7 mouse cellular contexts compared by ENCODE assay signal in the genomic region with DNA sequence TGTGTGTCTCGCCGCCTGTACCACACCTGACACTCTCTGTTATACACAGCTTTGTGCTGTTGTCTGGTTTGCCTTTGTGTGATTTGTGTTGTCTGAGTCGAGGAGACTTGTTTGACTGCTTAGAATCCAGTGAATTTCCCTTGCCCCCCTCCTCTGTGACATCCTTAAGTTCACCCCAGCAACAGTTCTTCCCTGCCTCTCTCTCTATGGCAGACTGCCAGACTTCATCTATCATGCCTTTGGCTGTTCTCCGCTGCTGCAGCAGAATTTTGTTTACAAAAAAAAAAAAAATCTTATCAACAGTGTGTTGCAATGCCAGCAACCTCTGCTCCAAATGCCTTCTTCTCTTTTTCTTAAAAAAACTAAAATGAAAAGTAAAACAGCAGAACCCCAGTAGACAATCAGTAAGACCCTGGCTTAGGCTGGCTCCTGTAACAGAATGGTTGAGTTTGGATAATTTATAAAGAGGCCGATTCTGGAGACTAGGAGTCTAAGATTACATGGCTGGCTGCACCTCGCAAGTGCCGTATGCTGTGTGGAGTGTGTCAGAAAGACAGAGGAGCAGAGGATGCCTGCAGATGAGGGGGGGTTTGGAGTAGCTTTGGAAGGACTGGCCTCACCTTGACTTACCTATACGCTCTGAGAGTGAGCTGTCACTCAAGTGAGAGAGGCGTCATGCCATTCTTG. TPM values are rescaled to one million over a fixed set of nuclear protein-coding genes. Genes with fewer than 3 reads are reported as not detected.
DNase-seq lines count a peak whose midpoint lies in the region; ATAC-seq lines count a peak whose summit lies in the region.

No protein-coding gene starts in this region.

- DNase-seq in urinary bladder, postnatal 25 days (ENCODE audit: low spot score): peak; percentile 45
- DNase-seq in urinary bladder, postnatal 10 days (ENCODE audit: low spot score): no peak
- DNase-seq in heart, adult 8-10 months (ENCODE audit: low spot score): peak; percentile 34
- no peak for DNase-seq in spleen, postnatal 4 days (ENCODE audit: low spot score in 2 of 2)
- no peak for DNase-seq in right cerebral cortex, postnatal 14 days

- WGBS in kidney, embryonic 15.5 days: 37% methylated on average over 9 of the region's 9 CpGs
- 42% methylated on average over 9 of the region's 9 CpGs for WGBS in midbrain, embryonic 15.5 days

- peak; percentile 51 for ATAC-seq in kidney, embryonic 15.5 days (replicated peaks; ENCODE audit: low FRiP score)
- peak; percentile 44 for ATAC-seq in midbrain, embryonic 15.5 days (replicated peaks)

- H3K4me1 ChIP-seq in kidney, embryonic 15.5 days: peaks cover 33% of the 10 kb centered on the region
- H3K4me1 ChIP-seq in midbrain, embryonic 15.5 days: peaks cover 23% of the 10 kb centered on the region

- peak overlapping the region; percentile 24; the same call in 1 of the 2 replicates for H3K4me2 ChIP-seq in kidney, embryonic 15.5 days
- H3K4me2 ChIP-seq in midbrain, embryonic 15.5 days: no peak overlapping the region

- no peaks in the 10 kb centered on the region for H3K27me3 ChIP-seq in kidney, embryonic 15.5 days
- no peaks in the 10 kb centered on the region for H3K27me3 ChIP-seq in midbrain, embryonic 15.5 days (replicated peaks)

- no peaks in the 10 kb centered on the region for H3K9me3 ChIP-seq in kidney, embryonic 15.5 days (replicated peaks)
- no peaks in the 10 kb centered on the region for H3K9me3 ChIP-seq in midbrain, embryonic 15.5 days

- no peak overlapping the region for H3K4me3 ChIP-seq in kidney, embryonic 15.5 days (replicated peaks)
- H3K4me3 ChIP-seq in midbrain, embryonic 15.5 days: no peak overlapping the region

- H3K36me3 ChIP-seq in kidney, embryonic 15.5 days: no peaks in the 10 kb centered on the region
- H3K36me3 ChIP-seq in midbrain, embryonic 15.5 days (replicated peaks): no peaks in the 10 kb centered on the region

- peak overlapping the region; percentile 55 for H3K27ac ChIP-seq in kidney, embryonic 15.5 days
- H3K27ac ChIP-seq in midbrain, embryonic 15.5 days: peak overlapping the region; percentile 35

- H3K9ac ChIP-seq in kidney, embryonic 15.5 days: no peak overlapping the region
- no peak overlapping the region for H3K9ac ChIP-seq in midbrain, embryonic 15.5 days

RNA-seq across cellular contexts. Expression of gene Tmem178, which starts 44.8 kb away (rescaled TPM):
- total RNA-seq in heart, adult 8-10 months (2022): under 1 TPM; 0.16 to 0.56 (median 0.30) TPM
- polyA plus RNA-seq in kidney, embryonic 15.5 days (2015; fragmentation: Nextera tagmentation; extraction: Ambion mirVana): 14.4 and 15.8 TPM in 2 replicates
- 23.5 and 24.7 TPM in 2 replicates for polyA plus RNA-seq in midbrain, embryonic 15.5 days (2015; fragmentation: Nextera tagmentation; extraction: Ambion mirVana)

Comparison
In these comparisons a context has a peak if more than half of its experiments do, and no peak if none do; other contexts are left out.
1. DNase-seq: peak in urinary bladder, postnatal 25 days (single experiment) and heart, adult 8-10 months (single experiment); none in urinary bladder, postnatal 10 days (single experiment), spleen, postnatal 4 days (0 of 2) and right cerebral cortex, postnatal 14 days (single experiment).